Mouse (Mus musculus) cortical plate, adult 2 months (tissue): ENCODE measurements around the gene E130114P18Rik. TPM values are rescaled to one million over a fixed set of nuclear protein-coding genes. Genes with fewer than 3 reads are reported as not detected.

ENCODE experiments used
- H3K27ac ChIP-seq: fragments of 200-500 bp; 2 replicates; pipeline ENCODE4 v1.5.1; 2012; ENCODE audit warnings: low read length, control low read depth, inconsistent platforms; ENCODE audit not compliant: insufficient read depth
- H3K4me1 ChIP-seq: fragments of 200-500 bp; 2 replicates; pipeline ENCODE4 v1.6.1; 2011; ENCODE audit warnings: low read length; ENCODE audit not compliant: control insufficient read depth, insufficient read depth
- H3K4me3 ChIP-seq: fragments of 200-500 bp; 2 replicates; pipeline ENCODE4 v1.5.1; 2011; ENCODE audit warnings: mild to moderate bottlenecking, low read length, control low read depth; ENCODE audit not compliant: insufficient read depth
- CTCF ChIP-seq: fragments of 200-500 bp; IDR thresholded peaks from 2 replicates; pipeline ENCODE4 v1.5.1; 2011; ENCODE audit warnings: mild to moderate bottlenecking, control low read depth, low read length; ENCODE audit not compliant: insufficient read depth; ENCODE audit errors: extremely low read depth
- POLR2A ChIP-seq: fragments of 200-500 bp; IDR thresholded peaks from 2 replicates; pipeline ENCODE4 v1.6.1; 2011; ENCODE audit warnings: mild to moderate bottlenecking, low read length, control low read depth; ENCODE audit not compliant: insufficient read depth; ENCODE audit errors: extremely low read depth
- polyA plus RNA-seq: library from polyadenylated mRNA; depleted of rRNA; stranded (reverse); fragments of >200 nt; gene quantifications from 2 replicates; pipeline ENCODE4 v1.2.3, GENCODE M21; 2012

E130114P18Rik gene
- polyA plus RNA-seq, 1 experiment = 12.7 TPM

- no peak overlapping the region for H3K27ac ChIP-seq
- no peak for TF ChIP-seq POLR2A
- no peak for TF ChIP-seq CTCF
Observed at GRCm38 (mm10) chr4:97647700-97648435, 130.0 kb downstream of the E130114P18Rik start.

GRCm38 (mm10) chr4:97647236-97647635, 130.6 kb downstream of the E130114P18Rik start:
- no peak overlapping the region for H3K4me3 ChIP-seq
- TF ChIP-seq POLR2A = no peak
- H3K4me1 ChIP-seq = no peaks in the 10 kb centered on the region; the same call in 1 of the 2 replicates
- H3K27ac ChIP-seq = no peak overlapping the region

More at GRCm38 (mm10) chr4:97647700-97648435, 130.0 kb downstream of the E130114P18Rik start:
- Histone ChIP-seq H3K4me1 (no peaks in the 10 kb centered on the region; the same call in 1 of the 2 replicates), H3K4me3 (no peak overlapping the region)

- Histone ChIP-seq H3K4me3 (no peak overlapping the region), H3K4me1 (no peaks in the 10 kb centered on the region; the same call in 1 of the 2 replicates), H3K27ac (no peak overlapping the region)
- no peak for TF ChIP-seq POLR2A
- TF ChIP-seq CTCF = no peak
Observed at GRCm38 (mm10) chr4:97640385-97640784, 137.5 kb downstream of the E130114P18Rik start.

- TF ChIP-seq POLR2A (no peak), CTCF (no peak)
- Histone ChIP-seq H3K4me1 (peaks cover 1% of the 10 kb centered on the region; the same call in 1 of the 2 replicates), H3K4me3 (no peak overlapping the region), H3K27ac (no peak overlapping the region)
Observed at GRCm38 (mm10) chr4:97636569-97636968, 141.3 kb downstream of the E130114P18Rik start.

- Histone ChIP-seq H3K4me3 (no peak overlapping the region), H3K4me1 (peaks cover 1% of the 10 kb centered on the region; the same call in 1 of the 2 replicates), H3K27ac (no peak overlapping the region)
- no peak for TF ChIP-seq CTCF
- no peak for TF ChIP-seq POLR2A
Observed at GRCm38 (mm10) chr4:97635757-97636292, 142.1 kb downstream of the E130114P18Rik start.

- no peak overlapping the region for H3K27ac ChIP-seq
- TF ChIP-seq POLR2A (no peak), CTCF (no peak)
- no peak overlapping the region for H3K4me3 ChIP-seq
Observed at GRCm38 (mm10) chr4:97635296-97635755, 142.6 kb downstream of the E130114P18Rik start.

GRCm38 (mm10) chr4:97628881-97629605, 148.8 kb downstream of the E130114P18Rik start:
- TF ChIP-seq POLR2A (no peak), CTCF (no peak)
- H3K4me1 ChIP-seq = no peaks in the 10 kb centered on the region
- no peak overlapping the region for H3K4me3 ChIP-seq
- H3K27ac ChIP-seq = no peak overlapping the region

More at GRCm38 (mm10) chr4:97635296-97635755, 142.6 kb downstream of the E130114P18Rik start:
- H3K4me1 ChIP-seq = peaks cover 1% of the 10 kb centered on the region; the same call in 1 of the 2 replicates

GRCm38 (mm10) chr4:97626002-97626720, 151.7 kb downstream of the E130114P18Rik start:
- no peaks in the 10 kb centered on the region for H3K4me1 ChIP-seq
- TF ChIP-seq POLR2A (no peak), CTCF (no peak)
- H3K27ac ChIP-seq = no peak overlapping the region
- H3K4me3 ChIP-seq = no peak overlapping the region

- Histone ChIP-seq H3K27ac (no peak overlapping the region), H3K4me1 (no peaks in the 10 kb centered on the region), H3K4me3 (no peak overlapping the region)
- TF ChIP-seq POLR2A (no peak), CTCF (peak; percentile 45)
Observed at GRCm38 (mm10) chr4:97623165-97623564, 154.7 kb downstream of the E130114P18Rik start.
